Mouse (Mus musculus) liver, adult (tissue): ENCODE data around the gene Tcea3.

Source experiments
- GATA4 ChIP-seq: IDR thresholded peaks from 2 replicates; pipeline ENCODE4 v1.6.1; 2014; ENCODE audit warnings: mild to moderate bottlenecking, low read length; ENCODE audit not compliant: insufficient replicate concordance

Gene Tcea3

DNA sequence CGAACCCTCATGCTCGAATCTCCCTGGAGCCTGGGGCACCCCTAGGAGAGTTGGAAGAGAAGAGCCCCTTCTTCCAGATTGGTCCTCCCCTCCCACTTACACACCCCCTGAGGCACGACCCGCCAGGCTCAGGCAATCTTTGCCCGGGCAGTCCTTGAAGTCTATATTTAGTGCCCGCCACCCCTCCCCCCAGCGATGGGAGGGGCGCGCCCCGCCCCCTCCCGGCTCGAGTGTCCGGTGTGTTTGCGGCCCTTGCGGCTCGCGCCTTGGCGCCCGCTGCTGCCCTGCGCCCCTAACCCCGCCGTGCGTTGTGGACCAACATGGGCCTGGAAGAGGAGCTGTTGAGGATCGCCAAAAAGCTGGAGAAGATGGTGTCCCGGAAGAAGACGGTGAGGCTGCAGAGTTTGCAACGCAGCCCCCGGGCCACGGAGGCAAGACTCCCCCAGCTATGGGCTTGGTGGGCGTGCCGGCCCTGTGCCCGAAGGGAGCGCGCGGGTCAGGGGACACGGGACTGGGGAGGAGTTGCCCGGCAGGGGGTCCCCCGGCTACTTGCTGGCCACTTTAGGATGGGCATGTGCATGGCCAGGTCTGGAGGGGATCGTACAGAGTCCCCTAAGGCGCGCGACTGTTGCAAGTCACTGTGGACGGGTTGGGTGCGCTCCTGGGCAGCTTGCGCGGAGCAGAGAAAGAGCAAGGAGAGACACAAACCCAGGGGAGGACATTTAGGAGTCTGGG is at the start of gene Tcea3:
Tcea3 (plus strand) TSS at position 1 of the 735 bp plus-strand sequence.
- TF ChIP-seq GATA4, result no peak

DNA sequence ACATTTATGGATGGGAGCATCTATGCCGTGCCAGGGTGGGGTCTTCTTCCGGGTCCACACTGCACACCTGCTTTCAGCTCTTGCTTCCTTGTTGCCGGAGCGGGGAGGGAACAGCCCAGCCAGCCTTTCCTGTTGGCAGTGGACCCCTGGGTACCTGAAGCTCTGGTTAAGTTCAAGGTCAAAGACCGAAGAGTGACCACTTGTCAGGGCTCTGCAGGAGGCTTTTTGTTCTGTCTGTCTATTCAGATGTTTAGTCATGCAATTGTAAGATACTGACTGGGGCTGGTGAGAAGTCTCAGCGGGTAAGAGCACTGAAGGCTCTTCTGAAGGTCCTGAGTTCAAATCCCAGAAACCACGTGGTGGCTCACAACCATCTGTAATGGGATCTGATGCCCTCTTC is 48.7 kb upstream of the Tcea3 start:
- no peak for TF ChIP-seq GATA4

DNA sequence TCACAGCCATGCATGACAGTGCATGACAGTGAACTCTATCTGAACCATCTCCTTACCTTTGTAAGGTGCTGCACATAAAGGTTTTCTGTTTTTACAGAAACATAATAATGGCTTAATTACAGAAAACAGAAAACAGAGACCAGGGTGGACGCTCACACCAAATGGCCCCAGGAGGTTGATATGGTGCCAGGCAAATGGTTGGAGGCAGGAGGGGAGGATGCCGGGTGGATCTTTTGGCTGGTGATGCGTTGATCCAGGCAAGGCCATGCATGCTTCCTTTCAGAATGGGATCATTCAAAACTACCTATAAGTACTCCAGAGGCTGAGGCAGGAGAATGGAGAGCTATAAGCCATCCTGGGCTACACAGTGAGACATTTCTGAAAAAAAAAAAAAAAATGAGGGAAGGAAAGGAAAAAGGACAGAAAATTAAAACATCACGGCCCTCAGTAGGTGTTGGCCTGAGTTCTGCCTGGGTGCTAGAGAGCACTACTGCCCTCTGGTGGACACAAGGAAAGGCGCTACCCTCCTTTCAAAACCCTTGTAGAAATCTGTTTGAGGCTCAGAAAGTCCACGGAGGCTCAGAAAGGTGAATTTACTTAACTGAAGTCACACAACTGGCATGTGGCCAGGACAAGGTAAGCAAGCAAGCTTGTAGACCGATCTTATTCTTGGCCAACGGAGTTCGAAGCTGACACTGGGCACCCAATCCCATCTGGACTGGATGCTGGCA is 47.8 kb upstream of the Tcea3 start:
- TF ChIP-seq GATA4, result no peak

DNA sequence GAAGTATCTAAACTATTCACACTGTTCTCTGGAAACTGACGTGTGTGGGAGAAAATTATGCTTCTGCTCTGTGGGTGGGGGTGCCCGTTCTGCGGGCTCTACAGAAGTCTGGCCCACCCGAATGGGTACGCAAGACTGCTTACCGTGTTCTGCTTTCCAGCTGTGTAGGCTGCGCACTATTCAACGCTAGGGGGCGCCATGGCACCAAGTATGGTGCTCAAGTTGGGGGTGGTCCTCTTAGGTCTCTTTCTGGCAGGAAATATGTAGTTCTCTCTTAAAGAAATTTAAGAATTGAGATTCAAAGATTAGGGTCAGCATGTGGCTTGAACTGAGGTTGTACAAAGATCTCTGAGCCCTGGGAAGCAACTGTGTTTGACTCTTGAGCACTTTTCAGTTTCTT is 45.0 kb upstream of the Tcea3 start:
- no peak for TF ChIP-seq GATA4

DNA sequence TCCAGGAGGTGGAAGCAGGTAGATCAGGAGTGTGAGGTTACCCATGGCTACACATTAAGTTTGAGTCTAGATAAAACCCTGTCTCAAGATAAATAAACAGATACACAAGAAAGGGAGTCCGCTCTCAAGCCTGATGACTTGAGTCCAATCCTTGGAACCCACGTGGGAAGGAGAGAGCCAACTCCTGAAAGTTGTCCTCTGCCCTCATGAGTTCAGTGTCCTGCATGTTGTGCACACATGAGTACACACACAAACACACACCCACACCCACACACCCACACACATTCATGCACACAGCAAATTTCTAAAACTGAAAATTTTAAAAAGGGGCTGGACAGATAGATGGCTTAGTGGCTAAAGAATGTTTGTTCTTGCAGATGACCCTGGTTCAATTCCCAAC is 42.8 kb upstream of the Tcea3 start:
- TF ChIP-seq GATA4, result no peak

DNA sequence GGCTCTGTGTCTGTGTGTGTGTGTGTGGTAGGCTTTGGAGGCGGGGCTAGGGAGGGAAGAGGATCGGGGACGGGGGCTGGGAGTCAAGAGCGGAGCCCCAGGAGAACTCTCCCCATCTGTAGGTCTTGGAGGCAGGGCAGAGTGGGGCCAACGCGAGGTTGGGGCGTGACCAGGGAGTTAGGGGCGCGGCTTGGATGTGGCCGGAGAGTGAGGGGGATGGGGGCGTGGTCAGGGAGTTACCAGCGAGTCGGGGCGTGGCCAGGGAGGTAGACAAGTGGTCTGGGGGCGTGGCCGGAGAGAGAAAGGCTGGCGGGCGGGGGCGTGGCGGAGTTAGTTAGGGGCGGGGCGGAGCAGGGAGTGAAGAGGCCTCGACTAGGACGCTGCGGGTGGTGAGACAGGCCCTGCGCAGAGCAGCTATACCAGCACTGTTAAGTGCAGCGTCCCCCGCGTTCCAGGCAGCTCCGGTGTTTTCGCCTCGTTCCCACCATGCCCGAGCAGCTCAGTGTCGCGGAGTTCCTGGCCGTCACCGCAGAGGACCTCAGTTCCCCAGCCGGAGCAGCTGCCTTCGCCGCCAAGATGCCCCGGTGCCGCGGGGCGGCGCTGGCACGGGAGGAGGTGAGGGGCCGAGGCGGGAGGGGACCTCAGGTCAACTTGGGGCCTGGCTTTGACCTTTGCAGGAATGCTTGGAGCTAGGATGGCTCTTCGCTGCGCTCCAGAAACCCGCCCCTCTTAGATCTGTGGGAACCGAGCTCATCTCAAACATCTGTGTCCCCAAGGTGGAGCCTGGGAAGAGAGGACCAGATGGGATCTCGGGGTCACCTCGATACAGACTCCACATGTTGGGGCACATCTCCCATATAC is 41.3 kb upstream of the Tcea3 start, which contains the start of gene Asap3:
Asap3 (plus strand) TSS at position 333 of the 861 bp plus-strand sequence.
- TF ChIP-seq GATA4, result no peak

DNA sequence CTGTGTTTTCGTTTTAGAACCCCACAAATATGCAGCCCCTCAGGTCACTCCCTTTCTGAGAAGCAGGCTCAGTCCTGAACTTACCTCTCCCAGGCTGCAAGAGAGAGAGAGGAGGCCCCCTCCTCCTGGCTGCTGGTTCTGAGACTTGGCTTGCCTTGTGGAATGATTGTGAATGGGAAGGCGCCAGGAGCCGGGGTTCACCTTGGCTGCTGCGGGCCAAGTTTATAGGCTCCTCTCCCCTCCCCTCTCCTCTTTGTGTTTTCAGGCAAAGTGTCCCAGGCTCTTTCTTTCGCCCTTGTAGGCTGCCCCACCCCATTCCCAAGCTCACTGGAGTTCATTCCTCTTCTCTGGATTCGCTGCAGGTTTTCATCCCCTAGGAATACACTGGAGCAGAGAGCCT is 40.6 kb upstream of the Tcea3 start:
- TF ChIP-seq GATA4, result no peak

DNA sequence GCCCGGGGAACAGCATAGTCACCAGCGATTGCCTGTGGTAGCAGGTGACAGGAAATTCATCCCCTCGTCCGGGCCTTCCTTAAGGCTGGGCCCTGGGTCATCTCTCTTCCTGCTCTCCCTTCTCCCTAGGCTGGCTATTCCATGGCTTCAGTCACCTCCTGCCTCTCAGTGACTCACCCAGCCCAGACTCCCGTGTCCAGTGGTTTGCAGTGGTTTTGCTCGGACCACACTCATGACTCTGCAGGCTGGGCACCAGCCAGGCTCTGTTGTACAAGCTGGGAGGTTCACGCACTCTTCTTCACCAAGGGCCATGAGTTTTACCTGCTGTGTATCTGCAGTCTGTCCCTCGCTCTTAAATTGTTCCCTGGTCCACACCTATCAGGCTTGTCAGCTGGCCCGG is 36.6 kb upstream of the Tcea3 start:
- TF ChIP-seq GATA4, result no peak

DNA sequence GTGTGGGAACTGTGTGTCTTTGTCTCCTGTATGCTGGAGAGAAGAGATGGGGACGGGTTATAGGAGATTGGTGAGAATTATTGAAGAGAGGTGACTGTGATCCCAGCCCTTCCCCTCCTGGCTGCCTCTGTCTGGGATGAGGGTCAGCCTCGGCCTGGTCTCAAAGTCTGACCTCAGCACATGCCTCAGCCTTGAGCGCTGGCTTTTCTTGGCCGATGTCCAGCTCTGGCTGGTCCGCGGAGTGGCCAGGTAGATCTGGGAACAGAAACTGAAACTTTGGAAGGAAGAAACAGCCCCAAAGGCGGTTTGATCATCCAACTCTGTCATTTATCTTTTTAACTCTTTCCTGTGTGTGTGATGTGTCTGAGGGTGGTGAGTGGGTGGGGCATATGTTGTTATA is 33.9 kb upstream of the Tcea3 start:
- no peak for TF ChIP-seq GATA4

DNA sequence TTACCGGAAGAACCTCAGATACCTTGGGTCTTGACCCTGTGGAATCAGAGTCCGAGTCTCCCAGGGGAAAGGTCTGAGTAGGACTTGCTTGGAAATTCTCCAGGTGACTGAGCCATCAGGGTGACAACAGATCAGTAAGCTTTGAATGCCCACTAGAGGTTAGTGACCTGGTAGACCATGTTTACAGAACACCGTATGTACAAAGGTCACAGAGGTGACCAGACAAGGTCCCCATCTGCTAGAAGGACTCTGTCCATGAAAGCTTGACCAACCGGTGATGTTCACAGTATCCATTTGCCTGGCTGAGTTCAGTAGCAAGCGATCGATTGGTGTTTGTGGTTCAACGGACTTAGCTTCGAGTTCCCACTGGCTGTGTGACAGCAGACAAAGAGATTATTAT is 32.7 kb upstream of the Tcea3 start:
- no peak for TF ChIP-seq GATA4

DNA sequence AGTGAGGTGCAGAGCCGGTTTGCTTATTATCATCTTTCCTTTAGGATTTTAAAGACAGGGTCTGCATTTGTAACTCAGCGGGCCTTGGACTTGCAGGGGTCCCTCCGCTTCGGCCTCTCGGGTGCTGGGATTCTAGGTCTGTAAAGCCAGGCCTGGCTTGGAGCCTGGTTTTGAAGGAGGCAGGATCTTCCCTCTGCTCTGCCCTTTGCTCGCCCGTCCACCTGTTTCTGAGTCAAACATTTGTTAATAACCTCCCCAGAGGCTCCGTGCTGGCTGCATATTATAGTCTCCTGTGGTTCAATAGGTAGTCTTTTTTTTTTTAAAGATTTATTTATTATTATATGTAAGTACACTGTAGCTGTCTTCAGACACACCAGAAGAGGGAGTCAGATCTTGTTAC is 32.0 kb upstream of the Tcea3 start:
- no peak for TF ChIP-seq GATA4

DNA sequence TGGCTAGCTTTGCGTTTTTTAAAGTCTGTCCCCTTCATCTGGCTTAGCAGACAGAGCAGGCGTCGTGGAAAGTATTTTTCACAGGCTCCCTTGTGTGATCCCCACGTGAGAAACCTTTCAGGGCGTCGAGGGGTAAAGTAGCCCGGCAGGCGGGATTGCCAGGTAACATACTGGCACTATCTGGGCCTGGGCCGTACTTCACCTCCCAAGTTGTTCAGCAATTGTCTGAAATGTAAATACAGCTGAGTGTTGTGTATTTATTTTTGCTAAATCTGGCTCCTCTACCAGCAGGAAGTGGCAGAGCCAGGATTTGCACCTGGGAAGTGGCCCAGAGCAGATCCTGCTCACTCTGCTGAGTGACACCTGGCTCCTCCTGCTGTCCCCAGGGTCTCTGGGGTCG is 30.5 kb upstream of the Tcea3 start:
- no peak for TF ChIP-seq GATA4

DNA sequence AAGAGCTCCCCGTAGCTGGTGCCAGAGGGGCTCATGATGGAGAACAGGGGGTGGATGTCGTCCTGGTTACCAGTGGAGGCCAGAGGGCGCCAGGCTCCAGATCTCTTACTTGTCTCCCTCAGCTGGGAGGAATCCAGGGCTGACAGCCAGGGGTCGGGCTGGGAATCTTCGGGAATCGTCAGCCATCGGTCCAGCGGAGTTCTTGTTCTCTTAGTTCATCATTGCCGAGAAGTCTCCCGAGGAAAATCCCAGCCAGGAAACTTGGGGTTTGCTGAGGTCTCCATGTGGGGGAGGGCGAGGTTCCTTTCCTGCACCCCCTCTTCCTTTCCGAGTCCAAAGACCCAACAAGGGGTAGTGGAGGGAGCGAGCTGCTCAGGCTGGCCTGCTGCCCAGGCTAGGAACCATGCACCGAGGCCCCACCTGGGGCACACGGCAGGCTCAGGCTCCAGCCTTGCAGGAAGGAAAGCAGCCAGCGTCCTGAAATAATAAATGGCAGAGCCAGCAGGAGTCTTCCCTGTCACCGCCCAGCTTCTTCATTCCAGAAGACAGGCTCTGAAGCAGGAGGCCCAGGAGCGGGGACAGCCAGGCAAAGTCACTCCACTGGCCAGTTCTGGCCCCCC is 28.8 kb upstream of the Tcea3 start:
- no peak for TF ChIP-seq GATA4

DNA sequence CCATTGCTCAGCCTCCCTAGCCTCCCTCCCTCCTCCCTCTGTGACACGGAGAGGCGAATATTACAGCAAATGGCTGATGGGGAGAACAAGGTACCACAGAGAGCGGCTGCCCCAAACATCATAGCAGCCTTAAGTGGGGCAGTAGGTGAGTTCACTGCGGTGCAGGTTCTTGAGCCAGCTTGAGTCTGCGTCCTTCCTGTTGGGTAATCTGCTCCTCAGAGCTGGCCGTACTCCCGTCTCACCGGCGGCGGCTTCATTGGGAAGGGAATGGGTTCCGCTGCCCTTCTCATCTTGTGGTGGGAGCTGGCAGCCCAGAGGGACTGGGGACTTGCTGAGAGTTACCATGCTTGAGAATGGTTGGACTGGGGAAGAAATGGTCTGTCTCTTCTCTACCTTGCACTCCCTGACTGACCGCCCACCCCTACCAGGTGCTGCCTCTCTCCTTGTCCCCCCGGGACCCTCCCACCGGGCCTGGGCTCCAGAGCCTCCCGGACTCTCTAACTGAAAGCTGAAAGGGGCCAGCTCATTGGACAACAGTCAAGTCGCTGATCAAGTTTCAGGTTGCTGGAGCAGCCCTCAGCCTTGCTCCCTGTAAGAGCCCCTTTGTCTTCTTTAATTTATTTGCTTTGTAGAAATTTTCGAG is 27.3 kb upstream of the Tcea3 start:
- TF ChIP-seq GATA4, result no peak
